Mouse (Mus musculus) MN1 (cell line): Measurements from ENCODE around the gene Cidec.
A peak's percentile ranks its signal among the peaks of the same experiment; 100 is the strongest.

Experiments used
- DNase-seq: peaks from one replicate; pipeline ENCODE4 v3.0.0-alpha.2; 2016; ENCODE audit warnings: low spot score

The Cidec gene

DNA sequence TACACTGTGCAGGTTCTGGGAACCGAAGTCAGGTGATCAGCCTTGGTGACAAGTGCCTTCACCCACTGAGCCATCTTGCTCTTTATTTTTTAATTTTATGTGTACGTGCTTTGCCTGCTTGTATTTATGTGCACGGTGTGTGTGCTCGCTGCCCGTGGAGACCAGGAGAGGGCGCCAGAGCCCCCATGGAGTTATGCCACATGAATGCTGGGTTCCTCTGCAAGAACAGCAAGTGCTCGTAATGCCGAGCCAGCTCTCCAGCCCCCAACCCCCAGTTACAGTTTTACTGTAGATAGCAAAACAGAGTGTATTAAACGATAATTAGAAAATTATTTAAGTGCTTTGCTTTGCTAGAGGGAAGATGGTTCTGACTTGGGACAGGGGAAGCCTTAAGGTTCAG, 28.9 kb downstream of the Cidec start:
- no peak for DNase-seq

DNA sequence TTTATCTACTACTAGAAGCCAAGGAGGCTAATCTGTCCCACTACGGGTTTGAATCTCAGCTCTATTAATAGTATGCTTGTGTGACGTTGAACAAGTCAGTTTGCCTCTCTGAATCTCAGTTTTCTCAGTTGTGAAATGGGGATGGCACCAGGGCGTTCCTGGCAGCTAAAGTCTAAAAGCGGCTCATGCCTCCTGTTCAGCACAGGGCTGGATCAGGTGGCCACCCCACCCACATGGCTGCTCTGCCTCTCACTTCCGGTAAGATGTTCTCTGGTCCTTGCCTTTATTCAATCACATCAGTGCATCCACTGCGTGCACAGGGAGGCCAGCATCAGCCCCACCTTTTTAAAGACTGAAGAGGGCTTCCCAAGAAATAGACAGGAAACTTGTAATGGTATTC, 30.1 kb downstream of the Cidec start:
- no peak for DNase-seq

DNA sequence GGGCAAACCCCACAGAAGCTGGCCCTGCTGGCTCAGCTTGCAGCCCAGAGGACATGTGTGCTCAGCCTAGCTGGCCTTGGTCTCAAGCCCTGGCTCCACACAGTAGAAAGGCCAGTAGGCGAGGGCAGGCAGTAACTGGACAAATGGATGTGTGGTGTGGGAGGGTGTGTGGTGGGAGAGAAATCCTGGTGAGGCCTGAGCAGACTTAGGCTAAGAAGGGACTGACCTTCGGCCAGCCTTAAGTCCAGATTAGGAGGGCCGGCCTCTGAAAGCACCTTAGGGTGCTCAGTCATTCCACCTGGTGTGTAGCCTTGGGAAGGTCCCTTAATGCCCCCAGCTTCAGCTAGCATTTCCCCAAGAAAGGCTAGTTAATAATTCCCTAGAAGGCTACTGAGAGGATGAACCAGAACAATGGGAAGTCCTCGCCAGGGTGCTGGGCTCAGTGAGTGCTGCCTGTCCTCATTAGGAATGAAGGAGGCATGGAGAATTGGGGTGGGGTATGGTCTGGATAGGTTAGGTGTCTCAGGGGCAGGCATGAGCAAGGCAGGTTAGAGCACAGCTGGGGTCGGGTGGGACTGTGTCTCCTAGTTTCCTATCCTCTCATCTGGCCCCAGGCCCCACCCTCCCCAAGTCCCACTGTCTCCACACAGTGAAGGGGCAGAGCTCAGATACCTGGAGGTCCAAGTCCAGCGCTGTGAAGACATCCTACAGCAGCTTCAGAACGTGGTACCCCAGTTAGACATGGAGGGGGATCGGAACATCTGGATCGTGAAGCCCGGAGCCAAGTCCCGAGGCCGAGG, 30.7 kb downstream of the Cidec start:
- DNase-seq: no peak

DNA sequence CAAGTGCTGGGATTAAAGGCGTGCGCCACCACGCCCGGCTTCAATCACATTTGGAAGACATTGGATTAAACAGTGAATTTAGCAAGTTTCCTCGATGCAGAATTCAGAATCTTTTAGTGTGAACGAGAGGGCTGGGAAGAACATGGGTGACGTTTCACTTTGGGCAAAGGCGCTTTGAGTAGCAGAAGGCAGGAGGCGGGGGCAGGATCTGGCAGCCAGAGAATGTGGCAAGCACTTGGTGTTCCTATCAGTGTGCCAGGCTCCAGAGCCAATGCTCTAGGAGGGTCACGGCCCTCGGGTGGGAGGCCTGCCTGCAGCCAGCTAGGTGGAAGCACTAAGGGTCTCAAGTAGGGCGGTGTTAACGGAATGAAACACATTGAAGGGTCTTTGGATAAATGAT, 33.5 kb downstream of the Cidec start:
- no peak for DNase-seq

DNA sequence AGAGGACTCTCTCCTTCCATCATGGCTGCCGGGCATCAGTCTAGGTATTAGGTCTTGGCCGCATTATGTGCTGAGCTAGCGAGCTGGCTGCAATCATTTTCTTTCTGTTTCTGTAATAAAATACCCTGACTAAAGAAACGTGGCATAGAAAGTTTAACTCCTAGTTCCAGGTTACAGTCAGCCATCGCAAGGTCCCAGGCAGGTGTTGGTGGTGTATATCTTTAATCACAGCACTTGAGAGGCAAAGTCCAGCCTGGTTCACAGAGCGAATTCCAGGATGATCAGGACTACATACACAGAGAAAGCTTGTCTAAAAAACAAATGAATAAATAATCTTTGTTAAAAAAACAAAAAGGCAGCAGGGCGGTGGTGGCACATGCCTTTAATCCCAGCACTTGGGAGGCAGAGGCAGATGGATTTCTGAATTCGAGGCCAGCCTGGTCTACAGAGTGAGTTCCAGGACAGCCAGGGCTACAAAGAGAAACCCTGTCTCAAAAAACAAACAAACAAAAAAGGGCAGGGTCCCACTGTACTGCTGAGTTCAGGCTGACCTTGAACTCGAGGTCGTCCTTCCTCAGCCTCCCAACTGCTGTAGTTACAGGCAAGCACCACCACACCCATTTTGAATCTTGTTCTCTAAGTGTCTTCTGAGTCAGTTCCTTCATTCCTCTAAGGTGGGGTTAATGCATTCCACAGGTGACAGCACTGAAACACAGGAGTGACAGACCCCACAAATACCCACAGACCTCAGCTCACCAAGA, 39.1 kb downstream of the Cidec start:
- no peak for DNase-seq

DNA sequence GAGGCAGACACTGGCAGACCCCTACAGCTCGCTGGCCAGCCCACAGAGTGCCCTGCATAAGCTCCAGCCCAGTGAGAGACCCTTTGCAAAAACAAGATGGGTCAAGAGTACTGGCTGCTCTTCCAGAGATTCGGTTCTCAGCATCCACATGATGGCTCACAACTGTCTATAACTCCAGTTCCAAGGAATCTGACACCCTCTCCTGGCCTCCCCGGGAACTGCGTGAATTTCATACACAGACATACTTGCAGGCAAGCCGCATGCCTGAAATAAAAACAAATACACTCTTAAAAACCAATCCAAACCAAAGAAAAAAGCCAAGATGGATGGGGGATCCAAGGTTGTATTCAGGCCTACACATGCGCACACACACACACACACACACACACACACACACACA, 40.1 kb downstream of the Cidec start:
- no peak for DNase-seq

DNA sequence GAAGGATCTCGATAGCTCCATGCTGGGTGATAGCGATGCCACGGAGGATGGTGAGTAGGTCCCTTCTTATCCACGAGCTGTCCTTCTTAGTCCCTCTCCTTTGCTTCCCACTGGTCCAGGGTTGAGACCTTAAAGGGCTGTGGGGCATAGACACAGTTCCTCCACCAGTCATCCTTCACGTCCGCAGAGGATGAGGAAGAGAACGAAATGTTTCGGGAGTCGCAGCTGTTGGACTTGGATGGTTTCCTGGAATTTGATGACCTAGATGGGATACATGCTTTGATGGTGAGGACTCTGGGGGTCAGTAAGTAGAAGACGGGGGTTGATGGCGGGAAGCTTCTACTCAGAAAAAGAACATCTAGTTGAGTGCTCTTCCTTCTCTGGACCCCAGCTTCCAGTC, 40.7 kb downstream of the Cidec start:
- DNase-seq: no peak

DNA sequence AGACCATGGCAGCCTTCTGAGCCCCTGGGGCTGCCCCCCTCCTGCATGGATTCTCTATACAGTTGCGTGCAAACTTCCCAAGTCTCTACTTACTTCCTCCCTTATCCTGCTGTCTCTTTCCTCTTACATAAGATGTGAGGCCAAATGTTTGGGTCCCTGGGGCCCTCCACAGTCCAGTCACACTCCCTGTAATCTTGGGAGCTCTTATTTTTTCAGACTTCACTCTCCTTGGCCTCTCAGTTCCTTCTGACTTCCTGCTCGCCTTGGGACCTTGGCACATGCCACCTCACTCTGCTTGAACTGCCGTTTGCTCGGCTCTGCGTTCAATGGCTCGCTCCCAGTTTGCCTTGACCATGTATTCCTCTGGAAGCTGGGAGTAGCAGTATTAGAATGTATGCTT, 41.6 kb downstream of the Cidec start:
- no peak for DNase-seq

DNA sequence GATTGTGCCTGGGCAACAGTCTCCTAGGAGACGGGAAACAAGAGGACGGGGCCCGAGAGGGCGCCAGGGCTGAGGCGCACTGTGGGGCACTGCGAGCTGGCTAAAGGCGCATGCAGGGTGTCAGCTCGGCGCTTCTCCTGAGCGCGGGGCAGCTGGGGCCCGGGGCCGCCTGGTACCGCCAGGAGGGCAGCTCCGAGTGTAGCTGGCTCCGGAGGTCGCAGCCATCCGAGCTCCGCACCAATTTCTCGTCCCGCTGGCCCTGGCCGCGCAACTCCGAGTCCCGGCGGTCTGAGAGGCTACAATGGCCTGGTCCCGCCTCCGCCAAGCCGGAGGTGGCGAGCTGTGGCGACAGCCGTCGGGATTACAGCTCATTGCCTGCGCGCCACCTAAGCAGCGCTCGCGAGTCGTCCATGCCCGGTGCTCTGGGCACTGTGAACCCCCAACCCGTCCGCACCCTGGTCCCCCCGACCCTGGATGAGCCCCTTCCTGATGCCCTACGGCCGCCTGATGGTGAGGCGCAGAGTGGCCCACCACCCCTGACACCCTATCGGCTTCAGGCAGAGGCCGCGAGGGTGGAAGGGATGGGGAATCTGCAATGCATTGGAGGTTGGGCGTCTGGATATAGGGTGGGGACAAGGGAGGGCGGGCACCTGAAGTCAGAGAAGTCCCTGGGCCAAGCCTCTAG, 43.0 kb downstream of the Cidec start:
- no peak for DNase-seq

DNA sequence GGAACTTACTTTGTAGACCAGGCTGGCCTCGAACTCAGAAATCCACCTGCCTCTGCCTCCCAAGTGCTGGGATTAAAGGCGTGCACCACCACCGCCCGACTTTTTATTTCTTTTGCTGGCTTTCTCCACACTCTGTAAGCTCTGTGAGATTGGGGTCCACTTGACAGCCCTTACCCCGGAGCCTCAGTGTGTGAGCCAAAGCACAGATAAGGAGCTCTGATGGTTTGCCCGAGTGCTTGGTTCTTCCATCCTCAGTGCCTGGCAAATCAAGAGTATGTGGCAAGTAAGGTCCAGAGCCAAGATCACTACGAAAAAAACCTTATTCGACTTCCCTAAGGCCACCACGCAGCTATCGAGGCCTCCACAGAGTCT, 43.6 kb downstream of the Cidec start:
- DNase-seq: no peak

DNA sequence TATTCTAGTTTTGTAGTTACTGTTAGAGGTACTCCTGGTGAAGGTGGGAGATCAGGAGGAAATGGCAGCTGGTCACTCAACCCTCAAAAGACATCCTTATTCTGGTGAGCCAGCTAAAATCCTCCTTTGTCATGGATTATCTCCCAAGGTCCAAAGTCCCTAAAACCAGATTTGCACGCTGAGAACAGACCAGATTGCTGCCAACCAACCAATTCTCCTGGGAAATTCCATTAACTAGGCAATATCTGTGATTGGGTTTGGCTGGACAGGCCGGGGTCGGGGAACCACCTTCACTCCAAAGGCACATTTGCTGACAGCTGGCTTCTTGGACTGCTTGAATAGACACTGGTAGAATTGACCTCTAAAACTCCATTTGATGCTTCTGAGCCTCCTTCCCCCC, 44.8 kb downstream of the Cidec start:
- DNase-seq: peak; percentile 55

DNA sequence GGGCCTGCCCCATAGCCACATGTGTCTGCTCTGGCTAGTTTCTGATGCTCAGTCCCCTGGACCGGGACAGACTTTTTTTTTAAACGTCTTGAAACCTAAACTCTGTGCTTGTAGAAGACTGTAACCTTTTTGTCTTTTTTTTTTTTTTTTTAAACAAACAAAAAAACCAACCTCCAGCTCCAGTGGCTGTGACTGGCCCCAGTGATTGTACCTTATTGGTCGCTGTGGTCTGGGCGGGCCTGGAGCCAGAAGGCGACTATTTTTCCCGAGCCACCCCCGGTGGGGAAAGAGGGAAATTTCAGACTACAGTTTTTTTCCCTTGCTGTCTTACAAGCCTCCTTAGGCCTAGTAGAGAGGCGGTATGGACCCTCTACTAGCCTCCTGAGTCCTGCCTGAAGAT, 46.6 kb downstream of the Cidec start, which contains the start of gene Ttll3:
Gene Ttll3, plus strand, starts transcription at position 301 of the 400 bp plus-strand sequence.
- DNase-seq: peak; percentile 35

DNA sequence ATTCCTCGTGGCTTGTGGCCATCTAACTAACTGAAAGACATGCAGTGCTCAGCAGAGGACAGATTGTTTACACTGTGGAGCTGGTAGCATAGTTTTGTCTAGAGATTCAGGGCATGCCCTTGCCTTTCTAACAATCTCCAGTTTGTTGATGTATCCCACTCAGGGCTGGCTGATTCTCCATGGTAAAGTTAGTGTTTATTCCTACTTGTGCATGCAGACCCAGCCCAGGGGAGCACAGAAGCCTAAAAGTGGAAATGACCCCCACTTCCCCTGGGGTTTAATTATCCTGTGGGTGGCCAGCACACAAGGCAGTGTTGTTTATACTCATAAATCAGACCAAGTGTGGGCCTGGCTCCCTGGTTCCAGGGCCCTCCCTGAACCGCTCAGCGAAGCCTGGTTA, 49.5 kb downstream of the Cidec start:
- DNase-seq: no peak

DNA sequence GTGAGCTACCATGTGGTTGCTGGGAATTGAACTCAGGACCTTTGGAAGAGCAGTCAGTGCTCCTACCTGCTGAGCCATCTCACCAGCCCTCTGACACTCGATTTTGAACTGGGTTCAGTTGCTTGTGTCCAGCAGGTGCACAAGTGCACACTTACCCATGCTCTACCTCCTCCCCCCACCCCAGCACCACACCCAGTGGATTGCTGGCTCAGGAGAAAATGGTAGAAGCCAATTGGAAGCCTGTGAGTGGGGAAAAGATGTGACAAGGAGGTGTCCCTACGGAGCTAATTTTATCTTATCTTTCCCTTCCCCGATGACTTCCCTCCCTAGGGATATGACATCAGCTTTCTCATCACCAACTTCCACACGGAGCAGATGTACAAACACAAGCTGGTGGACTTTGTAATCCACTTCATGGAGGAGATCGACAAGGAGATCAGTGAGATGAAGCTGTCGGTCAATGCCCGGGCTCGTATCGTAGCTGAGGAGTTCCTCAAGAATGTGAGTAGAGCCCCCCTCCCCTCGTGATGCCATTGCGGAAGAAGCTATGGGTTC, 50.3 kb downstream of the Cidec start:
- DNase-seq: peak; percentile 58

DNA sequence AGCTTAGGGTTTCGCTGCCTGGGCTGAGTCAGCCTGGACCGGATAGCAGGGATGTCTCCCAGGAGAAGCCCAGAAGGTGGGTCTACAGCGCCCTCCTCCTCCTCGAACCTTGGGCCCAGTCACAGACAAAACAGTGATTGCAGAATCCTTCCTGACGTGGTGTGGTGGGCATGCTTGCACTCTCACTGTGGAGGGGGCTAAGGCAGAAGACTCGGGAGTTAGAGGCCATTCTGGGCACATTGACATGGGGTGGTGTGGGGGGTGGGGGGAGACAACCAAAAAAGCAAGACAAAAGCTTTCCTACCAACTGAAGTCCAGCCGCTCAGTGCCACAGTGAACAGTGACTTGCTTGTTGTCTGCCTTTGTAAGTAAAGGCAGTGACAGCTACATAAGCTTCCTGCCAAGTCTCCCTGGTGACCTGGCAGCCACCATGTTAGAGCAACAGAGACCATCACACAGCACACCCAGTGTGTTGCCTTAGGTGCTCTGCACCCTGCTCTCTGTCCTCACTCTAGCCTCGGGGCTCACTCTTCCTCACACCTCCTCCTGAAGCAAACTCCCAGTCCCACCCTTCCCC, 51.1 kb downstream of the Cidec start:
- DNase-seq: no peak

DNA sequence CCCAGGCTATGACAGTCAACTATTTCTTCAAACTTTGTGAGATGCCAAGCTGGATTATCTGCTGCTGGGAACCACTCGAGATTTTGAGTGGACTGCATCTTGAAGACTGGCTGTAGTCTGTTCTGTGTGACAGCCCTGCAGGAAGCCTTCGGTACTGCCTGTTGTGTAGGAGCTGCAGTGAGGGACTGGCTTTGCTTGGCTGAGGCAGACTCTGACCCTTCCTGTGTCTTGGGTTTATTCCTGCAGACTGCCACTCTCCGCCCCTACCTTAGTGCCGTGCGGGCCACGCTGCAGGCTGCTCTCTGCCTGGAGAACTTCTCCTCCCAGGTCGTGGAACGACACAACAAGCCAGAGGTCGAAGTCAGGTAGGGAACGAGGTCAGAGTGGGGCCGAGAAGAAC, 55.1 kb downstream of the Cidec start:
- DNase-seq: peak; percentile 29

DNA sequence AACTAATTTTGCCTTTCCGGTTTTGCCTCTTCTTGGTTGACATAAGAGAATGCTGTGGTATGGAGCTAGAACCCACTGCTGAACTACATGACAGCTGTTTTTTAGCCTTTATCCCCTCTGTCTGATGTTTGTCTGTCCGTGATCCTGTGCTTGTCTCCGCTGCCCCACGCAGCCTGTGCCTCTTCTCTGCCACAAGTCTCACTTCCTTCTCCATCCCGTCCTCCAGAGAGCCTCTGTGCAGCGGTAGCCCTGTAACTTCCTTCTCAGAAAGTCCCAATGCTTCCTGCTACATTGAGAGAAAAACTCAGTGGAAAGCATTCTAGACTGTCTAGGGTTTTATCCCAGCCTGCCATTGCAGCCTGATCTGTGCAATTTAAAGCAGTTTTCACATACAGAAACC, 56.3 kb downstream of the Cidec start:
- no peak for DNase-seq

DNA sequence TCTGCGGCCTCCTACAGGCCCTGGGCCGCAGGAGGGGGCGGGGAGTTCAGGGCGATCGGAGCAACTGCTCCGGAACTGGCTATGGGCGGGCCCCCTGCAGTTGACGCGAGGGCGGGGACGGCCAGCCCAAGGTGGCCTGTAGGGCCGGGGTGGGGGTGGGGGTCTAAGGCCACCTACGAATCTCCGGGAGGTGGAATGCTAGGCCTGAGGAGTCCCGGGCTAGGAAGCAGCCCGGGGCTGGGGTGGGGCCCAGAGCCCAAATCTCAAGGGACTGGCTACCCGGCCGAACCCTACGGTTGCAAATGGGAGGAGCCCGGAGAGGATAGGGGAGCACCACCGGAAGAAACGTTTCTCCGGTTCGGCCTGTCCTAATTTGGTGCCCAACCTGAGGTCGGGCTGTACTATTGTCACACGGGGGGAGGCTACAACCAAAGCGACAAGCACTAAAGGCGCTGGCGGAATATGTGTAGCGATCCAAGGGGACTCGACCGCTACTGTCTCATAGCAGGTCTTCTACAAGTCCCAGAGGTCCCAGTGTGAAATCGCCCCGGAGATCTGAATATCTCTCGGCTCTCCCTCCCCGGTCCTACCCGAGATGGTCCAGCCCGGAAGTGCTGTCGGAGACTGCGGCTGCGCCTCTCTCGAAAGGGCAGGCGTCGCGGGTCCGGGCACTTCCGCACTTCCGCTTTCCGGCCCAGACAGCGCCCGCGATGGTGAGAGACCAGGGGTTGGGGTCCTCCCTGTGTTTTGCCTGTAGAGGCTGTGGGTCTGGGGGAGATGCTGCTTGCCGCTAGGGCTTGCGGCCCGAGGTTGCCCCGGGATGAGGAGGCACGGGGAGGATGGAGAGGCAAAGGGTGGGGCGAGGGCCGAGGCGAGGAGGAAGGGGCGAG, 57.8 kb downstream of the Cidec start, which contains the start of the genes Tada3 and Arpc4:
Gene Tada3, minus strand, starts transcription at position 388 of the 890 bp plus-strand sequence.
Gene Arpc4, plus strand, starts transcription at position 620 of the 890 bp plus-strand sequence.
- peak; percentile 95 for DNase-seq

DNA sequence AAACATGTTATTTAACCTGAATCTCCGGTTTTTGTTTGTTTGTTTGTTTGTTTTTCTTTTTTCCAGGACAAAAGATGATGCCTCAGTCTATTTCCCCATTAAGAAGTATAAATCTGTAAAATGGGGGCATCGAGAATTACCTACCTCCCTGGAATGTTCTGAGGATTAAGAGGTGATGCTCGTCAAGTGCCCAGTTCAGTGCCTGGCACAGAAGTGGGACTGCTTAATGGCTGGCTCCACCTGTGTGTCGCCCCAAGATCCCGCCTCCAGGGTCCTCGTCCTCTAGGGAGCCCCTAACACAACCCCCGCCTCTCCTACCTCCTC, 58.4 kb downstream of the Cidec start:
- no peak for DNase-seq
